Mouse (Mus musculus) midbrain, embryonic 16.5 days (tissue): ENCODE data around the gene Prep. TPM values are rescaled to one million over a fixed set of nuclear protein-coding genes. Genes with fewer than 3 reads are reported as not detected.

Experiments used
- ATAC-seq: fragments of 200-750 bp; cut with Nextera tagmentation; 2 replicates; pipeline ENCODE4 v1.8.0; 2017; ENCODE audit warnings: moderate TSS enrichment
- H3K27ac ChIP-seq: fragments of 300-500 bp; sonication (generic); 2 replicates; pipeline ENCODE4 v1.5.1; 2014; ENCODE audit warnings: mild to moderate bottlenecking, low read length, mixed read lengths
- H3K27me3 ChIP-seq: fragments of 300-500 bp; sonication (generic); 2 replicates; pipeline ENCODE4 v1.6.1; 2014; ENCODE audit warnings: low read depth, low read length, mixed read lengths; ENCODE audit not compliant: control insufficient read depth, insufficient read depth
- H3K36me3 ChIP-seq: fragments of 300-500 bp; sonication (generic); 2 replicates; pipeline ENCODE4 v1.6.1; 2014; ENCODE audit warnings: mild to moderate bottlenecking, low read length, moderate library complexity, mixed read lengths; ENCODE audit not compliant: control insufficient read depth, insufficient read depth
- H3K4me1 ChIP-seq: fragments of 300-500 bp; sonication (generic); 2 replicates; pipeline ENCODE4 v1.6.1; 2014; ENCODE audit warnings: mild to moderate bottlenecking, low read length, mixed read lengths; ENCODE audit not compliant: control insufficient read depth, insufficient read depth
- H3K4me2 ChIP-seq: fragments of 300-500 bp; sonication (generic); 2 replicates; pipeline ENCODE4 v1.6.1; 2014; ENCODE audit warnings: mild to moderate bottlenecking, low read length, mixed read lengths
- H3K4me3 ChIP-seq: fragments of 300-500 bp; sonication (generic); 2 replicates; pipeline ENCODE4 v1.5.1; 2014; ENCODE audit warnings: low read depth, mild to moderate bottlenecking, low read length, moderate library complexity, mixed read lengths
- H3K9ac ChIP-seq: fragments of 300-500 bp; sonication (generic); 2 replicates; pipeline ENCODE4 v1.6.1; 2014; ENCODE audit warnings: low read depth, low read length, mixed read lengths
- H3K9me3 ChIP-seq: fragments of 300-500 bp; sonication (generic); replicated peaks from 2 replicates; pipeline ENCODE4 v1.6.1; 2014; ENCODE audit warnings: mild to moderate bottlenecking, low read length, mixed read lengths; ENCODE audit not compliant: control insufficient read depth, poor library complexity, severe bottlenecking
- WGBS: fragments of 180-500 bp; shearing (Covaris S2); extraction: QIAGEN DNeasy Blood & Tissue Kit; methylation state at CpG from one replicate; pipeline ENCODE4 v1.1.7; 2014; 5-methylcytosine and 5-hydroxymethylcytosine counted together
- polyA plus RNA-seq: library from polyadenylated mRNA; unstranded; fragments of >200 nt; fragmentation: Nextera tagmentation; extraction: Ambion mirVana; gene quantifications from 2 replicates; pipeline ENCODE4 v1.2.1, GENCODE M21; 2015

Prep gene
- polyA plus RNA-seq, 1 experiment from 2014 or later: 26.1 TPM

- peaks cover 17% of the 10 kb centered on the region for H3K4me1 ChIP-seq
- H3K4me2 ChIP-seq: no peak overlapping the region
- WGBS: 78% methylated on average over 13 of the region's 13 CpGs
- H3K27me3 ChIP-seq: no peaks in the 10 kb centered on the region
- peaks cover 6% of the 10 kb centered on the region; the same call in 1 of the 2 replicates for H3K36me3 ChIP-seq
- no peaks in the 10 kb centered on the region for H3K9me3 ChIP-seq
- H3K4me3 ChIP-seq: no peak overlapping the region
- no peak for ATAC-seq
- no peak overlapping the region for H3K9ac ChIP-seq
- no peak overlapping the region for H3K27ac ChIP-seq
Observed at GRCm38 (mm10) chr10:45070929-45071813, 4.2 kb downstream of the Prep start.

- H3K4me2 ChIP-seq: no peak overlapping the region
- H3K27me3 ChIP-seq: no peaks in the 10 kb centered on the region
- peaks cover 15% of the 10 kb centered on the region for H3K4me1 ChIP-seq
- WGBS: 84% methylated on average over 4 of the region's 4 CpGs
- no peak overlapping the region for H3K27ac ChIP-seq
- H3K36me3 ChIP-seq: peaks cover 6% of the 10 kb centered on the region; the same call in 1 of the 2 replicates
- H3K9ac ChIP-seq: no peak overlapping the region
- no peak overlapping the region for H3K4me3 ChIP-seq
- ATAC-seq: no peak
- H3K9me3 ChIP-seq: no peaks in the 10 kb centered on the region
Observed at GRCm38 (mm10) chr10:45072339-45072738, 5.3 kb downstream of the Prep start.

DNA sequence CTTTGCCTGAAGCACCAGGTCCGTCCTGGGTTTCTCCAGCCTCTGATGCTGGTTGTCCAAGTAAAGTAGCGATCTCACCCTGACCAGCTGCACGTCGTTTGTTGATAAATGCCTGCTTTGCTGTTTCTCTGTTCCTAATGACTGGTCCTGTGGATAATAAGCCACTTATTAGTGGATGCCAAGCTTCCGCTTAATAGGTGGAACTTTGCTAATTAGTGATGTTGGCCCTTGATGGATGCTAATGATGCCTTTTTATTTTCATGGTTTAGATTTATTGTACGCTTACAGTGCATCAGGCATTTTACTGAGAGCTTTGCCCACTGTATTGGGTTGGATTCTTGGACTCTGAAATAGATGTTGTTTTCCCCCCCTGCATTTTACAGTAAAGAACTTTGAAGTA is 7.5 kb downstream of the Prep start:
- H3K4me3 ChIP-seq: no peak overlapping the region
- H3K9ac ChIP-seq: no peak overlapping the region
- peaks cover 6% of the 10 kb centered on the region; the same call in 1 of the 2 replicates for H3K4me1 ChIP-seq
- peaks cover 6% of the 10 kb centered on the region; the same call in 1 of the 2 replicates for H3K36me3 ChIP-seq
- WGBS: 79% methylated on average over 6 of the region's 6 CpGs
- H3K27ac ChIP-seq: no peak overlapping the region
- no peak for ATAC-seq
- H3K27me3 ChIP-seq: no peaks in the 10 kb centered on the region
- H3K4me2 ChIP-seq: no peak overlapping the region
- H3K9me3 ChIP-seq: no peaks in the 10 kb centered on the region

- ATAC-seq: no peak
- Histone ChIP-seq H3K4me1 (peaks cover under 1% of the 10 kb centered on the region; the same call in 1 of the 2 replicates), H3K4me3 (no peak overlapping the region), H3K27me3 (no peaks in the 10 kb centered on the region), H3K9me3 (no peaks in the 10 kb centered on the region), H3K4me2 (no peak overlapping the region), H3K9ac (no peak overlapping the region), H3K36me3 (peaks cover 6% of the 10 kb centered on the region; the same call in 1 of the 2 replicates), H3K27ac (no peak overlapping the region)
- WGBS: 73% methylated on average over 5 of the region's 5 CpGs
Observed at GRCm38 (mm10) chr10:45075491-45076051, 8.6 kb downstream of the Prep start.

DNA sequence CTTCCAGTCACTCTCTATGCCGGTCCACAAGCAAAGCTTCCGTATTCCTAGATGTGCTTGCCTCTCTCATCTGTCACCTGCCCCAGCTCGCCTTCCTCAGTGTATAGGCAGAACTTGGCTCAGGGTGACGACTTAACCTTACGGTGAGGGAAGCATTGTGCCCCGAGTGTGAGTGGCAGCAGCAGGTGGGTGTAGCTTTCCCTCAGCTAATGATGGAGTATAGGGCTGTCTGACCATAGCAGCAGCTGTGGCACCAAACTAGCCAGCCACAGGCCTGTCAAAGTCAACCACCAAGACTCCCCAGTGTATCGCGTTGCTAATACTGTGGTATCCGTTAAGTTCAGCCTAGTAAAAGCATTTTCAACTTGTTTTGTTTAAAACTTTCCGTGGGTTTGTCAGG is 9.6 kb downstream of the Prep start:
- no peak overlapping the region for H3K4me2 ChIP-seq
- no peaks in the 10 kb centered on the region; the same call in 1 of the 2 replicates for H3K4me1 ChIP-seq
- no peak overlapping the region for H3K27ac ChIP-seq
- H3K36me3 ChIP-seq: peaks cover 6% of the 10 kb centered on the region; the same call in 1 of the 2 replicates
- no peaks in the 10 kb centered on the region for H3K9me3 ChIP-seq
- ATAC-seq: no peak
- no peaks in the 10 kb centered on the region for H3K27me3 ChIP-seq
- WGBS: 86% methylated on average over 10 of the region's 10 CpGs
- H3K4me3 ChIP-seq: no peak overlapping the region
- no peak overlapping the region for H3K9ac ChIP-seq

DNA sequence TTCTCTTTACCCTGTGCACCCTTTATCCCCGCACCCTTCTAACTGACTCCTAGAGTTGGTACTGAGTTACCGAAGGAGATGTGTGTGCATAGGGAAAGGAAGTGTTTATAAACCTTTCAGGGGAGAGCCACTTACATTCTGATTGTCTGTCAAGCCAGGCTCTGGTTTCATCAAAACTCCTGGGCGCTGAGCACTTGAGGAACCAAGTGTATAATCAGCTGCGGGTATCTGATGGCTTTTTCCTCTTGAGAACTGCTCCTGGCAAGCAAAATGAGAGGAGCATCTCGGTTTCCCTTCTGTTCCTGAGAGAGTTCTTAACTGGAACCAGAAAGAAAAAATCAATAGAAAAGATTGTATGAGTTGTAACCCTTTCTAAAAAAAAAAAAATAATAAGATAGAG is 10.3 kb downstream of the Prep start:
- Histone ChIP-seq H3K4me3 (no peak overlapping the region), H3K9me3 (no peaks in the 10 kb centered on the region), H3K27ac (no peak overlapping the region), H3K4me2 (no peak overlapping the region), H3K27me3 (no peaks in the 10 kb centered on the region), H3K9ac (no peak overlapping the region), H3K36me3 (peaks cover 6% of the 10 kb centered on the region; the same call in 1 of the 2 replicates), H3K4me1 (no peaks in the 10 kb centered on the region; the same call in 1 of the 2 replicates)
- 74% methylated on average over 5 of the region's 5 CpGs for WGBS
- no peak for ATAC-seq

DNA sequence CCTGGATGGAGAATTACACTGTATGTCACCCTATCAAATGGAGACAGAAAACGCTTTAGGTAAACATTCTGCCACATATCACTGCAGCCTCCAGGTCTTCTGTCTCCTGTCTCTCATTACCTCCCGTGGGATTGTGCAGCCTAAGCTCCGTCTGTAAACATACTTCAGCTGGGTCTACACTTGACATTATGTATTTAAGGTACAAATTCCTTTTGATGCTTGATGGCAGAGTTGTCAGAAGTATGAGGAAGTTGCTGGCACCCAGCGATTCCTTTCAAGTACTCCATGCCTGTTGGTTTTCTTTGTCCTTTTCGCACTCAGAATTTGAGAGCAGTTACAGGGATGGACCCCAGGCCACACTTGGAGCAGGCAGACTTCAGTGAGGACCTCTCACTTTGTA is 12.8 kb downstream of the Prep start:
- H3K27ac ChIP-seq: no peak overlapping the region
- H3K9me3 ChIP-seq: no peaks in the 10 kb centered on the region
- no peak overlapping the region for H3K4me3 ChIP-seq
- H3K4me1 ChIP-seq: peaks cover 3% of the 10 kb centered on the region
- 80% methylated on average over 5 of the region's 5 CpGs for WGBS
- H3K9ac ChIP-seq: no peak overlapping the region
- no peak for ATAC-seq
- no peak overlapping the region for H3K4me2 ChIP-seq
- no peaks in the 10 kb centered on the region for H3K27me3 ChIP-seq
- H3K36me3 ChIP-seq: no peaks in the 10 kb centered on the region

DNA sequence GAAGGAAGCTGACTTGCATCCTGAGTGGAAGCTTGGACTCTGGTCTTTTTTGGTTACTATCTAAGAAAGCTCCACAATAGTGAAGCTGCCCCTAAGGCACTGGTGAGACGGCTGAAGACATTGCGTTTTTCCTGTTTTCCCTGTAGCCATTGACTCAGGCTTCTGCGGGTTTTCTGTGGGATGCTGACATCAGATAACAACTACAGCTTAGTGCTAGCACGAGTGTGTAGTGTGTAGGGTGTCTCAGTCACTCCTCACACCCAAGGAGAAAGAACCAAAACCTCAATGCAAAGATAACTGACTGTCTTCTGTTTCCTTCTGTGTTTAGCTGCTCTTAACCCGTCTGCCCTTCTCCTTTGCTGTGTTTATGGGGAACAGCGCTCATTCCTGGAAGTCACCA is 13.5 kb downstream of the Prep start:
- Histone ChIP-seq H3K36me3 (no peaks in the 10 kb centered on the region), H3K4me1 (peaks cover 3% of the 10 kb centered on the region), H3K9ac (no peak overlapping the region), H3K27ac (no peak overlapping the region), H3K9me3 (no peaks in the 10 kb centered on the region), H3K4me2 (no peak overlapping the region), H3K4me3 (no peak overlapping the region), H3K27me3 (no peaks in the 10 kb centered on the region)
- WGBS: 82% methylated on average over 6 of the region's 6 CpGs
- no peak for ATAC-seq

GRCm38 (mm10) chr10:45082730-45083129 is 15.7 kb downstream of the Prep start:
- H3K4me1 ChIP-seq: peaks cover 3% of the 10 kb centered on the region
- H3K4me3 ChIP-seq: no peak overlapping the region
- no peak for ATAC-seq
- WGBS: 61% methylated on average over 2 of the region's 2 CpGs
- H3K36me3 ChIP-seq: no peaks in the 10 kb centered on the region
- H3K9ac ChIP-seq: no peak overlapping the region
- no peak overlapping the region for H3K4me2 ChIP-seq
- no peak overlapping the region for H3K27ac ChIP-seq
- no peaks in the 10 kb centered on the region for H3K9me3 ChIP-seq
- H3K27me3 ChIP-seq: no peaks in the 10 kb centered on the region
